Mouse (Mus musculus) midbrain, embryonic 12.5 days (tissue): ENCODE results near the gene Negr1. TPM values are rescaled to one million over a fixed set of nuclear protein-coding genes. Genes with fewer than 3 reads are reported as not detected.

Experiments used
- ATAC-seq: fragments of 200-750 bp; cut with Nextera tagmentation; 2 replicates; pipeline ENCODE4 v1.8.0; 2017; ENCODE audit warnings: low read depth, moderate TSS enrichment, moderate library complexity; ENCODE audit not compliant: low FRiP score
- H3K27ac ChIP-seq: fragments of 300-500 bp; sonication (generic); replicated peaks from 2 replicates; pipeline ENCODE4 v1.5.1; 2016; ENCODE audit warnings: mild to moderate bottlenecking
- H3K27me3 ChIP-seq: fragments of 300-500 bp; sonication (generic); 2 replicates; pipeline ENCODE4 v1.6.1; 2016; ENCODE audit warnings: mild to moderate bottlenecking
- H3K36me3 ChIP-seq: fragments of 300-500 bp; sonication (generic); 2 replicates; pipeline ENCODE4 v1.6.1; 2016
- H3K4me1 ChIP-seq: fragments of 300-500 bp; sonication (generic); 2 replicates; pipeline ENCODE4 v1.6.1; 2016
- H3K4me2 ChIP-seq: fragments of 300-500 bp; sonication (generic); replicated peaks from 2 replicates; pipeline ENCODE4 v1.6.1; 2016; ENCODE audit warnings: mild to moderate bottlenecking, moderate library complexity
- H3K4me3 ChIP-seq: fragments of 300-500 bp; sonication (generic); 2 replicates; pipeline ENCODE4 v1.5.1; 2016; ENCODE audit warnings: mild to moderate bottlenecking
- H3K9ac ChIP-seq: fragments of 300-500 bp; sonication (generic); replicated peaks from 2 replicates; pipeline ENCODE4 v1.6.1; 2016; ENCODE audit warnings: mild to moderate bottlenecking, moderate library complexity
- H3K9me3 ChIP-seq: fragments of 300-500 bp; sonication (generic); 2 replicates; pipeline ENCODE4 v1.6.1; 2016; ENCODE audit warnings: mild to moderate bottlenecking
- WGBS: fragments of 180-500 bp; shearing (Covaris S2); methylation state at CpG from one replicate; pipeline ENCODE4 v1.1.7; 2016; 5-methylcytosine and 5-hydroxymethylcytosine counted together
- polyA plus RNA-seq: library from polyadenylated mRNA; unstranded; fragments of >200 nt; fragmentation: Nextera tagmentation; extraction: Ambion mirVana; gene quantifications from 2 replicates; pipeline ENCODE4 v1.2.1, GENCODE M21; 2016

Gene Negr1
- polyA plus RNA-seq, 1 experiment from 2014 or later: 12.8 TPM

DNA sequence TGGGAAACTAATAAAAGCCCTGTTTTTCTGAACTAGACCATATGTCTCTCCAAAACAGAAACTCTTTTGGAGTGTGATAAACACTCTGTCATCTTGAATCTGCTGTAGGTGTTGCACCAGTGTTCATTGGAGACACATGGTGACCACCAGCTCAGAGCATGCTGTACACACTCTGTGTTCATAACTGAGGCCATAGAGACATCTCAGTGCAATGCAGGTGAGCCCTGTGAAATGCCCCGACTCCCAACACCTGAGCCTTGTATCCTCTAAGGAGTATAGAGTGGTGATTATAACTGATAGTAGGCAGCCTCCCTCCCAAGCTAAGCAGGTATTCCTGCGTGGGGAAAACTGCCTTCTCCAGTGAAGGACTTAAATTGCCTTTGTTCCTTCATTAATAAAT lies 415.2 kb downstream of the Negr1 start:
- no peak overlapping the region for H3K4me3 ChIP-seq
- H3K9ac ChIP-seq: no peak overlapping the region
- WGBS: 69% methylated on average over 2 of the region's 2 CpGs
- H3K4me2 ChIP-seq: no peak overlapping the region
- no peaks in the 10 kb centered on the region for H3K9me3 ChIP-seq
- no peaks in the 10 kb centered on the region for H3K36me3 ChIP-seq
- no peak overlapping the region for H3K27ac ChIP-seq
- ATAC-seq: no peak
- H3K4me1 ChIP-seq: no peaks in the 10 kb centered on the region
- no peaks in the 10 kb centered on the region for H3K27me3 ChIP-seq

DNA sequence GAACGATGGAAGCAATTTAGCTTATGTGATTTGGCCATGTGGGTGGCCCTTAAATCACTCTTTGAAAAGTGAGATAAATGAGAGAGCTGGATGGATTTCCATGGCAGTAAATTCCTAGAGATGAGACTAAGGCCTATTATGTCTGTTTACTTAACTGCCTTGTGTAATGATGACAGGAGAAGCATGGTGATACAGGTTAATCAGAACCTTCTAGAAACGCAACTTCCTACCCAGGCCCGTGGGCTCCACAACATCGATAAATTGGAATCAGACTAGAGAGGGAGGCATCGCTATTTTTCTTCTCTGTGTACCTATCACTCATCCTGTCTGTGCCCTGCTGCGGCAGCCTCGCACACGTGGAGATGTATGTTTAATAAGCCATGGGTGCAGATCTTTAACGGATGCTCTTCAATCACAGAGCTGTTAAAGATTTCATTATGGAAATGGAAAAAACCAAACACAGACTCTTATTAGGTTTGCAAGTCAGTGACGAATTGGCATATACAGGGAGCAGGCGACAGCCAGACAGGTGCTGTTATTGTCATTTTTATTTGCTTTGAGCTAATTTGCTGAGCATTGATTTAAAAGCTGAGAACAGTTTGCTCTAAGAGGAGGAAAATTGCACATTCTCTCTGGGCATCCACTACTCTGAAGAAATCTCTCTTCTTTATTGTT lies 418.6 kb downstream of the Negr1 start:
- WGBS: 77% methylated on average over 11 of the region's 11 CpGs
- H3K36me3 ChIP-seq: no peaks in the 10 kb centered on the region
- H3K9ac ChIP-seq: no peak overlapping the region
- no peaks in the 10 kb centered on the region for H3K27me3 ChIP-seq
- H3K4me2 ChIP-seq: no peak overlapping the region
- 0 out of 2 replicates have a peak, but pooled peaks cover 2% of the 10 kb centered on the region for H3K4me1 ChIP-seq
- H3K27ac ChIP-seq: no peak overlapping the region
- no peaks in the 10 kb centered on the region for H3K9me3 ChIP-seq
- ATAC-seq: no peak
- no peak overlapping the region for H3K4me3 ChIP-seq

DNA sequence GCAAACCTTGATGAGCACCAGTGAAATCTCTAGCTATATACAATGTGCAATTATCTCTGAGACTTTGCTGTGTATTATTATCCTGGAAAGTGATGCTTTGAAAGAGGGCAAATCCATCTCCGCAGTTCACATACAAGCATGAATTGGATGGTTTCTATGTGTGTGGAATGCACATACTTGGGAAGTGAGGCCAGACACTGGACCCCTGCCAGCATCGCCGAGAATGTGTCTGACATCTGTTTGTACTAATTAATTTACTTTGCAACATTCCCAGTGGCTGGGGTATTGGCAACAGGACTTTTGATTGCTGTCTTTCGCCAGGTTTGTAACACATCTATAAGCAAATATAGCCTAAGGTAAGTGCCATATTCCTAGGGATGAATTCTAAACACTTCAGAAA lies 420.5 kb downstream of the Negr1 start:
- H3K27me3 ChIP-seq: no peaks in the 10 kb centered on the region
- no peaks in the 10 kb centered on the region for H3K36me3 ChIP-seq
- H3K4me3 ChIP-seq: no peak overlapping the region
- ATAC-seq: no peak; the same call in 1 of the 2 replicates
- 0 out of 2 replicates have a peak, but pooled peaks cover 2% of the 10 kb centered on the region for H3K4me1 ChIP-seq
- 55% methylated on average over 4 of the region's 4 CpGs for WGBS
- H3K4me2 ChIP-seq: no peak overlapping the region
- no peaks in the 10 kb centered on the region for H3K9me3 ChIP-seq
- H3K9ac ChIP-seq: no peak overlapping the region
- no peak overlapping the region for H3K27ac ChIP-seq

DNA sequence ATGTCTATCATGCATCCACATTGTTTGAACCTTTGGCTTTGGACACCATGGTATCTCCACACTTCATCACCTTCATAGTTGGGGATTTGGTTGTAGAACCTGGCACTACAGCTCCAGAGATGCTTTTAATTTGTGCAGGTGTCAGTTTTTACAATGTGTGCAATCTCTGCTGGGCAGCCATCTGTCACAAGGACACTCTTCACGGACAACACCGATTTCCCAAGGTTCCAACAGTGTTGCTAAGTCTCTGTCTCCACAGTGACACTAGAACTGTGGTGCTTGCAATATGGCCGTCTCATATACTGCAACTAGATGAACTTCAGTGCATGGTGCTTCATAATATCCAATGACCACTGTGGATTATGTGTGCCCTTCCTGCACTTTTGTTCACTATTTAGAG lies 425.5 kb downstream of the Negr1 start:
- no peaks in the 10 kb centered on the region for H3K9me3 ChIP-seq
- H3K27me3 ChIP-seq: no peaks in the 10 kb centered on the region
- no peak overlapping the region for H3K4me2 ChIP-seq
- no peaks in the 10 kb centered on the region for H3K36me3 ChIP-seq
- no peaks in the 10 kb centered on the region for H3K4me1 ChIP-seq
- 89% methylated on average over 3 of the region's 3 CpGs for WGBS
- H3K27ac ChIP-seq: no peak overlapping the region
- no peak for ATAC-seq
- no peak overlapping the region for H3K4me3 ChIP-seq
- H3K9ac ChIP-seq: no peak overlapping the region

DNA sequence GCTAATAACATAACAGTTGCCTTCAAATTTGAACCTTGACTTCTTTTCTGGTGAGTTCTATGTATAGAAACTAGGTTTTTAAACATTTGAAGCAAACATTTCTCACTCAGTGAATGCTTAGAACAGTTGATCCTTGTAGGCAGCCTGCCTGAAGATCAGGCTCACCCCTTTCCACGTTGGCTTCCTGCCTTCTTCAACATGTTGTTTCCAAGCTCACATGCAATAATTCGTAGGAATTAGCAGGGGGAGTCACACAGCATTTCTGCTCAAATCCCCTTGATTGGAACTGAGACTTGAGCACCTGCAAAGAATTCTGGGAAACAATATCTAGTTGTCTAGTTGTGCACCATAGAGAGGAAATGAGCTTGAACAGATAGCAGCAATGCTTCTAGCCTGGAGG lies 430.6 kb downstream of the Negr1 start:
- H3K4me3 ChIP-seq: no peak overlapping the region
- H3K9ac ChIP-seq: no peak overlapping the region
- no peak for ATAC-seq
- no peak overlapping the region for H3K27ac ChIP-seq
- 90% methylated on average over 2 of the region's 2 CpGs for WGBS
- no peaks in the 10 kb centered on the region for H3K36me3 ChIP-seq
- H3K27me3 ChIP-seq: no peaks in the 10 kb centered on the region
- H3K9me3 ChIP-seq: no peaks in the 10 kb centered on the region
- H3K4me1 ChIP-seq: no peaks in the 10 kb centered on the region
- H3K4me2 ChIP-seq: no peak overlapping the region

DNA sequence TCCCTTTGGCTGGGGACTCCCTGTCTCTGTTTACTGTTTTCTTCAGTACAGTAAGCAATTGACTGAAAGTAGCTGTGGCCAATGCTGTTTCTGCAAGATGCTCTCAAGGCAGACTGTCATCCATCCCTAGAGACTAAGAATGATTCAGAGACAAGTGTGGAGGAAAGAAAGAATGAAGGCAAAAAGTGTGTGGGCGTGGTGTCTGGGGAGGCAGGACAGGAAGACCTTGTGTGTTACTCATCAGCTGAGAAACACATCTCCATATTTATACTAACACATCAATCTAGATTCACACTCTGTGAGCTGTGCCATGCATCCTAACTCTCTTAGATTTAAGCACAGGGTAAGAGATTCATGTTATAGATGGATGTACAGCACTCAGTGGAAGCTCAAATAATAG lies 431.2 kb downstream of the Negr1 start:
- ATAC-seq: no peak
- WGBS: 82% methylated on average over 1 of the region's 1 CpGs

DNA sequence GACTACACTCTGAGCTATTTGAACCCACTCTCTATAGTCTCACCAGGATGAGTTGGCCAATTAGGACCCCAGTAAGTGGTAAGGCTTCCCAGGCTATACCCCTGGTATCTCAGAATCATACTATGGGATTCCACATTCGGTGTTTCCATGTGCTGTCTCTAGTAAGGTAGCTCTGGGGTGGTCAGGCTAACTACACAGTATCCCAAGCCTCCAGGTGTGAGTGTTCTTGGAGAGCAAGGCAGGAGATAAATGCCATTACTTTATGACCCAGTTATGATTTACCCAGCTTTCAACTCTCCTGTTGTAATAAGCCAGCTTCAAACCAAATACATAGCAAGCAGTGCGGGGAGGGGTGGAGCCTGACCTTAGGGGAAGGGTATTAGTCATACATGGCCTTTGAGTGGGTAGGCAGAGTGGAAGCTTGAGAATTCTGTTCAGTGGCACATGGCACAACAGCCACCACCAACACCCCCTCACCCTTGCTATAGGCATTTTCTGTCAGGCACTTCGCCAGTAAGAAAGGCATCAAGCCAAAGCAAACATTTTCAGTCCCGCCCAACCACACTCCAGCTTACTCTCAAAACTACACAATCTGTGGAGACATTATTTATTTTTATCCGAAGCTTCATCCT lies 437.7 kb downstream of the Negr1 start:
- H3K9ac ChIP-seq: no peak overlapping the region
- no peak for ATAC-seq
- 82% methylated on average over 5 of the region's 5 CpGs for WGBS

More for the DNA sequence above, 431.2 kb downstream of the Negr1 start:
- no peaks in the 10 kb centered on the region for H3K9me3 ChIP-seq
- H3K27ac ChIP-seq: no peak overlapping the region
- H3K4me2 ChIP-seq: no peak overlapping the region
- H3K27me3 ChIP-seq: no peaks in the 10 kb centered on the region
- no peaks in the 10 kb centered on the region for H3K4me1 ChIP-seq
- H3K36me3 ChIP-seq: no peaks in the 10 kb centered on the region
- H3K4me3 ChIP-seq: no peak overlapping the region
- no peak overlapping the region for H3K9ac ChIP-seq

DNA sequence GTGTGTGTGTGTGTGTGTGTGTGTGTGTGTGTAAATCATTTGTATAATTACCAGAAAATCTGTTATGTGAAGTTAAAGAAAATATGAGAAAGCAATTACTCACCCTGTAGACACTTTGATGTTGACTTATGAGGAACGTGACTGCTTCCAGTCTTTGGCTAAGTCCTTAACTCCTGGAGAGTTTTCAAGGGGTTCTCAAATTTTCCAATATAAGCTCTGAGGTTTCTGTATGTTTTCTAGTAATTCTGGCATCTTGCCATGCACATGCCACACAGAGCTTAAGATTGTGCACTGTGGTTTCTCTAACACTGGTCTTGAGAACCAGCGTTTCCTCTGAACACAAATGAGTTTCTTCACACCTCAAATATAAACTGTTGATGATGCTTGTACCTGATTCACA lies 460.0 kb downstream of the Negr1 start:
- H3K27me3 ChIP-seq: no peaks in the 10 kb centered on the region
- no peak for ATAC-seq
- H3K9ac ChIP-seq: no peak overlapping the region
- no peak overlapping the region for H3K4me2 ChIP-seq
- no peaks in the 10 kb centered on the region for H3K4me1 ChIP-seq
- no peaks in the 10 kb centered on the region for H3K36me3 ChIP-seq
- 80% methylated on average over 2 of the region's 2 CpGs for WGBS
- H3K9me3 ChIP-seq: no peaks in the 10 kb centered on the region
- H3K27ac ChIP-seq: no peak overlapping the region
- H3K4me3 ChIP-seq: no peak overlapping the region

More for the DNA sequence above, 437.7 kb downstream of the Negr1 start:
- no peaks in the 10 kb centered on the region for H3K4me1 ChIP-seq
- H3K36me3 ChIP-seq: no peaks in the 10 kb centered on the region
- H3K4me3 ChIP-seq: no peak overlapping the region
- no peaks in the 10 kb centered on the region for H3K9me3 ChIP-seq
- no peak overlapping the region for H3K4me2 ChIP-seq
- no peak overlapping the region for H3K27ac ChIP-seq
- no peaks in the 10 kb centered on the region for H3K27me3 ChIP-seq

DNA sequence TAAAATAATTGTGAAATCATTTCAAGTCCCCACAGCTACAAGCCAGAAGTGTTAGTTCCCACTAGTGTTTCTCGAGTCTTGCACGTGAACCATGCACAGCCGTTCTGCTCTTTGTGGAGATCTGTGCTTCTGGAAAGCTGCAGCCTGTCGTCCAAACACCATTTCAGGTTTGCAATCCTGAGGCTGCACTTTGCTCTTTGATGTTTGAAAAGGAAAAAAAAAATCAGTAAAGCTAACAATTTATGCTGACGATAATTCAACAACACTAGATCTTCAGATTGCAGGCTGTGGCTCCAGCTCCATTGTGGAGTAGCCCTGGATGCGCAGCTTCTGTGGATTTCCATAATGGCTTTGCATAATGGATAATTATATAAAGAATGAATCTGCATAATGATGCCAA lies 463.0 kb downstream of the Negr1 start:
- ATAC-seq: no peak
- 79% methylated on average over 6 of the region's 6 CpGs for WGBS
- no peak overlapping the region for H3K4me2 ChIP-seq

DNA sequence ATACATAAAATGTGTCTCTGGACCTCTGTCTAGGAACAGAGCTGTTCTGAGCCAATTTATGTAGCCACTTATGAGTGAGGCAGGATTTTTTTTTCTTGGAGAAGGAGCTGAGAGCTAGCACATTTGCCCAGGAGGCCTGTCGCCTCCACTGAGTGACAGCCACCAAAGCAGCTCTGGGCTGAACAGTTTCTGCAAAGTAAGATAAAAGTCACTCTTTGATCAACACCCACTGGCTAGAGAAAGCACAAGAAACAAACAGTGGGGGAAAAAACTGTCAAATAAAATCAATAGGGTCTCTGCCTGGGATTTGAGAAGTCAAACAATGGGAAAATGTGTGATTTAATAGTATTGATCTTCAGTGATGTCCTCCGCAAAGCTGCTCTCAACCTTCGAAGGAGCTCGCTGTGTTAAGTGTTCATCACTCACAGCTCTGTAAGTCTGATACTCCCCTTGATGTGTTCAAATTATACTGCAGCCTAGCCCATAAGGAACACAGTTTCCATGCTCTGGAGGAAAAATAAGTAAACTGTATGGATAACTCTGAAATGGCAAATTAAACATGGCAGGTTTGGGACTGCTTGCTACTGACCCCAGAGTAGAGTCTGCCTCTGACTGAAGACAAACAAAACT lies 470.0 kb downstream of the Negr1 start:
- ATAC-seq: 0 out of 2 replicates have a peak, but pooled peaks have one; percentile 41
- Histone ChIP-seq H3K4me2 (no peak overlapping the region), H3K27ac (0 out of 2 replicates have a peak overlapping the region, but pooled peaks have one; percentile 20), H3K9ac (no peak overlapping the region), H3K4me3 (no peak overlapping the region), H3K27me3 (no peaks in the 10 kb centered on the region), H3K9me3 (no peaks in the 10 kb centered on the region), H3K4me1 (no peaks in the 10 kb centered on the region), H3K36me3 (no peaks in the 10 kb centered on the region)
- WGBS: 58% methylated on average over 4 of the region's 4 CpGs

More for the DNA sequence above, 463.0 kb downstream of the Negr1 start:
- H3K4me3 ChIP-seq: no peak overlapping the region
- H3K36me3 ChIP-seq: no peaks in the 10 kb centered on the region
- no peak overlapping the region for H3K9ac ChIP-seq
- H3K27ac ChIP-seq: no peak overlapping the region
- H3K27me3 ChIP-seq: no peaks in the 10 kb centered on the region
- no peaks in the 10 kb centered on the region for H3K9me3 ChIP-seq
- no peaks in the 10 kb centered on the region for H3K4me1 ChIP-seq

DNA sequence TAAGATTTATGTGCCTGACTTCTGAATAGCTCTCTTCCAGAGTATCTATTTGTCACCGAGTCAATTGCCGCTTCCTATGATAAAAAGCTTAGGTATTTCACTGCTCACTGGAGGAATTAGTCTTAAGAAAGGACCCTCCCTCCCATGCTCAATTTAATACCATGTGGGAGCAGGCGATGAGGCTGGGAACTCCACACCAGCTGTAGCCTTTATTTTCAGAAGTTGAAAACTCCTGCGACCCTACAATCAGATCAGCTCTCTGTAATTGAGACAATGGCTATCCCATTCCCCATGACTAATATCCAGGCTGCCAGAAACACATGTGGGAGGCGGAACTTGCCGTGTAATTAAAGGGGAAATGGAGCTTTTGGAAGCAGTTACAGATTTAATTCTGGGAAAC lies 474.4 kb downstream of the Negr1 start:
- H3K9me3 ChIP-seq: no peaks in the 10 kb centered on the region
- 0 out of 2 replicates have a peak, but pooled peaks cover 5% of the 10 kb centered on the region for H3K4me1 ChIP-seq
- ATAC-seq: no peak
- 80% methylated on average over 6 of the region's 6 CpGs for WGBS
- no peak overlapping the region for H3K4me3 ChIP-seq
- no peaks in the 10 kb centered on the region for H3K36me3 ChIP-seq
- H3K27me3 ChIP-seq: no peaks in the 10 kb centered on the region
- no peak overlapping the region for H3K27ac ChIP-seq
- no peak overlapping the region for H3K9ac ChIP-seq
- no peak overlapping the region for H3K4me2 ChIP-seq

DNA sequence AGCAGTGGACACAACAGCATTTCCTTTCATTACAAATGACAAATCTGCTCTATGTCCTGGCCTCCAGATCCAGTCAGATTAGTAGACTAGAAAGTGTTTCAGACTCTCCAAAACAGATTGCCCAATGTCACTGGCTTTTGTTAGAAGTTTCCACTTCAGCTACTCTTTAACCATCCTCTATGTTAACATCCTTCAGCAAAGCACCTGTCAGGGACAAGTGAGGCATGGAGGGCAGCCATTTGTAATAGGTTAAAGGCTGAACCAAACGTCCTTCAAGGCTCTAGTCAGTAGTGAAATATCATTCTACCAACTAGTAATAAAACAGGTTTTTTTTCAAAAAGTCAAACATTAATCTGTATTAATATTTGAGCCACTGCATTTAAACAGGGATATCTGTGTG lies 475.0 kb downstream of the Negr1 start:
- Histone ChIP-seq H3K4me1 (0 out of 2 replicates have a peak, but pooled peaks cover 5% of the 10 kb centered on the region), H3K4me2 (no peak overlapping the region), H3K4me3 (no peak overlapping the region), H3K36me3 (no peaks in the 10 kb centered on the region), H3K27ac (no peak overlapping the region), H3K9ac (no peak overlapping the region), H3K9me3 (no peaks in the 10 kb centered on the region), H3K27me3 (no peaks in the 10 kb centered on the region)
- 53% methylated on average over 1 of the region's 1 CpGs for WGBS
- no peak for ATAC-seq
